Mouse (Mus musculus): ENCODE results near the gene Psmb3. TPM values are rescaled to one million over a fixed set of nuclear protein-coding genes. Genes with fewer than 3 reads are reported as not detected.

Psmb3 gene
- total and polyA plus RNA-seq, 3 experiments, result 560 to 1,251 (median 863) TPM

DNA sequence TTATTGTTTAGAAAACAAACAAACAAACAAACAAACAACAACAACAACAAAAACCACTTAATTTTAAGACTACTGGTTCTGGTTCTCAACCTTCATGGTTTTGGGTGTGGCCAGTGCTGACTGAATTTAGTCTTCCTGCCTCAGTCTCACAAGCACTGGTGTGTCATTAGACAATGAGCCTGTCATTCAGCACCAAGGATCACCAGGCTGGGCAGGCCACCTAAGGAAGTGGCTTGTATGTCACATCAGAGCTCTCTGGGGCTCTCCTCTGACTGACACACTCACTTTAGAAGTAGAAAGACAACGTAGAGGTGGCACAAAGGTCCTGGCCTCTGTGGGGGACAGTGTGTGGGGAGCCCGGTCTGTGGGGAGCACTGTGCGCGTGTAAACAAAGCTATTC, 15.8 kb downstream of the Psmb3 start:
- peaks cover 19% of the 10 kb centered on the region for H3K9me3 ChIP-seq (replicated peaks; ENCODE audit: low read length)
- H3K4me3 ChIP-seq (replicated peaks in 1 of 3; ENCODE audit: low read depth in 2 of 3, low read length in 2 of 3, poor library complexity in 1 of 3), result no peak overlapping the region
- H3K36me3 ChIP-seq (replicated peaks in 1 of 2; ENCODE audit: control insufficient read depth in 1 of 2, insufficient read depth in 1 of 2, low read length in 1 of 2), result peaks cover 51 to 86% of the 10 kb centered on the region in 2 experiments
- dilution Hi-C loops (cut with MboI; ENCODE audit: extremely low pct_ligation_motif_present, extremely low pct_unique_long_range_greater_than_20kb, low sequenced_read_pairs), result no loop called here
- H3K27me3 ChIP-seq (replicated peaks), result no peaks in the 10 kb centered on the region
- TF ChIP-seq SIN3A (IDR thresholded peaks at IDR 0.05; ENCODE audit: low read length) (no peak), MAFK (IDR thresholded peaks at IDR 0.05; ENCODE audit: insufficient replicate concordance, low read length) (no peak), MAZ (IDR thresholded peaks at IDR 0.05; ENCODE audit: low read depth, low read length) (no peak), UBTF (IDR thresholded peaks at IDR 0.05; ENCODE audit: low read depth, low read length) (no peak), ELF1 (IDR thresholded peaks at IDR 0.05; ENCODE audit: low read depth, low read length) (no peak), PAX5 (IDR thresholded peaks at IDR 0.05; ENCODE audit: low read length) (no peak), MYC (IDR thresholded peaks at IDR 0.05; ENCODE audit: low read depth, low read length) (no peak), GABPA (IDR thresholded peaks at IDR 0.05; ENCODE audit: insufficient replicate concordance, low read depth, low read length) (no peak), KAT2A (IDR thresholded peaks at IDR 0.05; ENCODE audit: insufficient replicate concordance, low read length) (no peak), MXI1 (IDR thresholded peaks at IDR 0.05; ENCODE audit: low read depth, low read length) (no peak)
- H3K27ac ChIP-seq (ENCODE audit: insufficient read depth, low read depth), result peak overlapping the region; percentile 20
- in situ Hi-C loops (cut with MboI; ENCODE audit: low pct_ligation_motif_present, low pct_unique_long_range_greater_than_20kb, low sequenced_read_pairs), result no loop called here
- H3K4me2 ChIP-seq (ENCODE audit: insufficient read depth, low read depth, poor library complexity, severe bottlenecking), result no peak overlapping the region
- H3K79me2 ChIP-seq (replicated peaks; ENCODE audit: control insufficient read depth, extremely low read depth, insufficient read depth, poor library complexity, severe bottlenecking), result no peaks in the 10 kb centered on the region
- DNase-seq (ENCODE audit: extremely low read depth), result no peak
- H3K9ac ChIP-seq (ENCODE audit: insufficient read depth, low read depth), result no peak overlapping the region
- H3K4me1 ChIP-seq (ENCODE audit: control insufficient read depth in 1 of 2, insufficient read depth in 2 of 2), result peaks cover 19 to 51% of the 10 kb centered on the region in 2 experiments

DNA sequence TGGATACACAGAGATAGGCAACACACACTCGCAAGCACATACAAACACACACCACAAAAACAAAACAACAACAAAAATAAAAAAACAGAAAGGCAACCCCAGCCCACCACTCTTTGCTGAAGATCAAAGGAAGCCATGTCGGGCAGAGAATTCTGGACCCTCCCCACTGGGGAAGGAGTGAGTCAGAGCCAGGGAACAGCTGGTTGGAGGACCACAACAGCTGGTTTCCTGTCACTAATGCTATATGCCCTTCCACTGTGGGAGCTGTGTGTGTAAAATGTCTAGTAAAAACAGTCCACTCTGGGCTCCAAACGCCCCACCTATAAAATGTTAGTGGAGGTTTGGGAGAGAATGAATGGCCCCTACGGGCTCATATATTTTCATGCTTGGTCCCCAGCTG, 18.1 kb downstream of the Psmb3 start:
- H3K4me2 ChIP-seq (ENCODE audit: insufficient read depth, low read depth, poor library complexity, severe bottlenecking), result no peak overlapping the region
- dilution Hi-C loops (cut with MboI; ENCODE audit: extremely low pct_ligation_motif_present, extremely low pct_unique_long_range_greater_than_20kb, low sequenced_read_pairs) (no loop called here), in situ Hi-C loops (cut with MboI; ENCODE audit: low pct_ligation_motif_present, low pct_unique_long_range_greater_than_20kb, low sequenced_read_pairs) (no loop called here)
- no peak overlapping the region for H3K4me3 ChIP-seq (replicated peaks in 1 of 3; ENCODE audit: low read depth in 2 of 3, low read length in 2 of 3, poor library complexity in 1 of 3)
- H3K9me3 ChIP-seq (replicated peaks; ENCODE audit: low read length), result peaks cover 16% of the 10 kb centered on the region
- no peak overlapping the region for H3K27ac ChIP-seq (ENCODE audit: insufficient read depth, low read depth)
- no peaks in the 10 kb centered on the region for H3K79me2 ChIP-seq (replicated peaks; ENCODE audit: control insufficient read depth, extremely low read depth, insufficient read depth, poor library complexity, severe bottlenecking)
- H3K4me1 ChIP-seq (ENCODE audit: control insufficient read depth in 1 of 2, insufficient read depth in 2 of 2), result peaks cover 13 to 40% of the 10 kb centered on the region in 2 experiments
- DNase-seq (ENCODE audit: extremely low read depth), result no peak
- TF ChIP-seq ZNF384 (IDR thresholded peaks at IDR 0.05; ENCODE audit: low read depth, low read length) (no peak), PAX5 (IDR thresholded peaks at IDR 0.05; ENCODE audit: low read length) (no peak), ELF1 (IDR thresholded peaks at IDR 0.05; ENCODE audit: low read depth, low read length) (no peak), JUN (IDR thresholded peaks at IDR 0.05; ENCODE audit: insufficient read depth, low read depth, low read length) (no peak), USF2 (conservative IDR thresholded peaks at IDR 0.05; ENCODE audit: low read depth, low read length) (no peak), HCFC1 (IDR thresholded peaks at IDR 0.05; ENCODE audit: low read depth, low read length) (no peak), CHD1 (IDR thresholded peaks at IDR 0.05; ENCODE audit: low read depth, low read length) (no peak), BHLHE40 (IDR thresholded peaks at IDR 0.05; ENCODE audit: low read depth, low read length) (no peak), RCOR1 (conservative IDR thresholded peaks at IDR 0.05; ENCODE audit: low read depth, low read length) (no peak), E2F4 (IDR thresholded peaks at IDR 0.05; ENCODE audit: insufficient replicate concordance, low read depth, low read length) (no peak), MEF2A (IDR thresholded peaks at IDR 0.05; ENCODE audit: borderline replicate concordance, low read depth, low read length) (no peak), POLR2A (IDR thresholded peaks at IDR 0.05; ENCODE audit: low read depth, low read length) (no peak), ETS1 (conservative IDR thresholded peaks at IDR 0.05; ENCODE audit: low read depth, low read length) (no peak)
- peaks cover 63 to 88% of the 10 kb centered on the region in 2 experiments for H3K36me3 ChIP-seq (replicated peaks in 1 of 2; ENCODE audit: control insufficient read depth in 1 of 2, insufficient read depth in 1 of 2, low read length in 1 of 2)
- no peak overlapping the region for H3K9ac ChIP-seq (ENCODE audit: insufficient read depth, low read depth)
- H3K27me3 ChIP-seq (replicated peaks), result no peaks in the 10 kb centered on the region

Measured in CH12.LX (cell line).